Mouse (Mus musculus) gastrocnemius, adult 8-10 months (tissue): Measurements from ENCODE around the gene Aph1a. TPM values are rescaled to one million over a fixed set of nuclear protein-coding genes. Genes with fewer than 3 reads are reported as not detected.
"Not testable (repeated sequence)": the region's sequence is repeated elsewhere in the genome, so short reads cannot be mapped to it uniquely, and the experiment has no call there.

Experiments
- DNase-seq, 2 experiments: peaks; one replicate each; pipeline ENCODE4 v3.0.0; 2022; ENCODE audit warnings: low spot score in 2 of 2
- total RNA-seq, 4 experiments: library from RNA; stranded (reverse); gene quantifications; 2 replicates each; pipeline ENCODE4 v1.2.4; 2022

Gene Aph1a
- total RNA-seq, 4 experiments from 2014 or later, result 44.6 to 48.2 (median 47.8) TPM

DNA sequence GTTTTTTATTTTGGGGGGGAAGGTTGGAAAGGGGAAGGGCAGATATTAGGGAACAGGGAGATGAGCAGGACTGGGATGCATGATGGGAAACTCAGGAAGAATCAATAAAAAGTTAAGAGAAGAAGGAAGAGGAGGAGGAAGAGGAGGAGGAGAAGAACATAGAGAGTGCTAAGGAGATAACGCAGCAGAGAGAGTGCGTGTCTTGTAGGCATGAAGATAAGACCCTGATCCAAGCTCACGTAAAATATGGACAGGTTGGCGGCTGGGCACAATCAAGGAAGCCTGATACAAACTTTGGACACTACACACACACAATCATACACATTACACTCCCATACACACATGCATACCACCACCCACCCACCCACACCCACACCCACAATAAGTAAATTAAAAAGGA, 20.9 kb downstream of the Aph1a start:
- DNase-seq, result no peak

GRCm38 (mm10) chr3:95916760-95917159, 23.0 kb downstream of the Aph1a start:
- no peak for DNase-seq

GRCm38 (mm10) chr3:95920532-95920931, 26.8 kb downstream of the Aph1a start:
- not testable (repeated sequence) for DNase-seq

DNA sequence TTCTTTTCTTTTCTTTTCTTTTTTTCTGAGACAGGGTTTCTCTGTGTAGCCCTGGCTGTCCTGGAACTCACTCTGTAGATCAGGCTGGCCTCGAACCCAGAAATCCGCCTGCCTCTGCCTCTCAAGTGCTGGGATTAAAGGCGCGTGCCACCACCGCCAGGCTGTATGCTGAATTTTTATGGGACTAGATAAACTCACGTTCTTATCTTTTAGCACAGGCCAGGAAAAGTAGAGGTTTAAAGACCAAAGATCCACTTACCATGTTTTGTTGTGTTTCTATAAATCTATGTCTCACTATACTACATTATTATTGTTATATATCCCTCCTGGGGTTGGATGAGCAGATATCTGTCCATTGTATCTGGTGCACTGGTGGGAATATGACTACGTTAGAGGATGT, 29.7 kb downstream of the Aph1a start:
- not testable (repeated sequence) for DNase-seq

GRCm38 (mm10) chr3:95924185-95924584, 30.4 kb downstream of the Aph1a start:
- no peak for DNase-seq

- DNase-seq, result no peak
Observed at GRCm38 (mm10) chr3:95925087-95925486, 31.3 kb downstream of the Aph1a start.

DNA sequence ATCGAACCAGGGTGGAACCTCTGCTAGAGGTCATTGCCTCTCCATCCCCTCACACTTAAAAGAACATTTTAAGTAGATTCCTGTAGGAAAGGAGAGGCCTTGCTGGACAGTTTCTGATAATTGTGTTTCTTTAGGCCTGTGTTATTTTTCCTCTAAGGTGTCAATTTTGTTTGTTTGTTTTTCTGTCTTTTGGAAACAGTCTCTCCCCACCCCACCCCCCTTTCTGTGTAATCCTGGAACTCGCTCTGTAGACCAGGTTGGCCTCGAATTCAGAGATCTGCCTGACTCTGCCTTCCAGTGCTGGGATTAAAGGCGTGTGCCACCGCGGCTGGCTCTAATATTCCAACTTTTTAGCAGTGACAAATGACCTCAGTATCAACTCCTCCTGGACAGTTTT, 34.5 kb downstream of the Aph1a start:
- no peak for DNase-seq

GRCm38 (mm10) chr3:95928658-95929503, 35.1 kb downstream of the Aph1a start, which contains the start of gene Anp32e:
Anp32e (plus strand) TSS chr3:95929246.
- DNase-seq, result peak; percentile 96

GRCm38 (mm10) chr3:95929581-95930470, 36.1 kb downstream of the Aph1a start:
- DNase-seq, result peak; percentile 11 to 22

DNA sequence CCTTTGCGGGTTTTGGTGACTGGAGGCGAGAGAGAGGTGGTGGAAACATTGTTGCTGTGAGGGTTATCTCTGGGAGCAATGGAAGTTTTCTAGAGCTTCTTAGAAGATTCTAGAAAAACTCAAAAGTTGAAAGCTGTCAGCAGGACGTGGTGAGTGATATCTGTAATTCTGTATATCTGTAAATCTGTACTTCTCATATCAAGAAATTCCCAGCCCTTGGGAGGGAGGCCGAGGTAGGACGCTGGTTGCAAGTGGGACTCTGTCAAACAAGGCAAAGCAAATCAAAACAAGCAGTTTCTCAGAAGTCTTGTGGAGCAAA, 36.7 kb downstream of the Aph1a start:
- no peak for DNase-seq

DNA sequence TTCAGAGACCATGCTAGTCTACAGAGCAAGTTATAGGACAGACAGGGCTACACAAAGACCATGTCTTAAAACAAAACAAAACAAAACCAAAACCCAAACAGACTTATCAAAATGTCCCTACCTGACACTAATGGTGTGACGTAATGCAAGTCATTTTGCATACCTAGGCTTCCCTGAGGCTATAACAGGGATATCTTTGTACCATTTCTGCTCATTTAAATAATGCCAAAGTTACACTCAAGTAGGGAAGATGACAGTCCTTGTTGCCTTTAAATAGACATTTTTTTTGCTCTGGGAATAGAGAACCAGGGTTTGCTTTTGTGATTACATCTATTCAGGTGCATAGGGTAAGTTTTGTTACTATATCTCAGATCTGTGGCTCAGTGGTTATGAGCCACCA, 37.7 kb downstream of the Aph1a start:
- DNase-seq, result no peak

DNA sequence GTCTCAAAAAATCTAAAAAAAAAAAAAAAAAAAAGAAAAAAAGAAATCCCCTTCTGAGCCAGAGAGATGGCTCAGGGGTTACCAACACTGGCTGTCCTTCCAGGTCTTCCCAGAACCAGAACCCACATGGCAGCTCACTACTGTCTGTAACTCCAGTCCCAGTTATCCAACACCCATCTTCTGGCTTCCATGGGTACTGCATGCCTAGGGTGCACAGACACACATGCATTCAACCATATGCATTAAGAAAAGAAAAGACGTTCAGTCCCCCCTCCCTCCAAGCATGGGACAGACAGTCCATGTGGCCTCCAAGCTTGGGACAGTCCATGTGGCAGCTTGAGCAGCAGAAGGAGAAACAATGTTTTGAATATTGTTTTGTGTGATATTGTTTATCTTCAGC, 38.4 kb downstream of the Aph1a start:
- no peak for DNase-seq

DNA sequence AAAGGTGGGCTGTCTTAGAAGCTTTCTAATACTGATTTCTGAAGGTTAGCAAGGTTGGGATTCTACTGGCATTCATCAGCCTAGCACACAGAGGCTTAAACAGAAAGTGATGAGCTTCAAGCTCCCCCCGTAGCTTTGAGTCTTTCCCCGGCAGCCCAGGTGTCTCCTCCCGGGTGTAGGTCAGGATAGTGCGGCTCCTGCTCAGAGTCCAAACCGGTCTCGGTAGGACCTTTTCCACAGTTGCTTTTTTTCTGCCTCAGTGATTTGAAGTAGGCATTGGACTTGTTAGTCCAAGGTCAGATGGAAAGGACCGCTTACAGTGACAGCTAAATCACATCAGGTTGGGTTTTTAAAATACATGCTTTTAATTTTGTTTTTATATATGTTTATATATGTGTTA, 38.8 kb downstream of the Aph1a start:
- no peak for DNase-seq

GRCm38 (mm10) chr3:95933111-95933750, 39.5 kb downstream of the Aph1a start:
- DNase-seq, result no peak

DNA sequence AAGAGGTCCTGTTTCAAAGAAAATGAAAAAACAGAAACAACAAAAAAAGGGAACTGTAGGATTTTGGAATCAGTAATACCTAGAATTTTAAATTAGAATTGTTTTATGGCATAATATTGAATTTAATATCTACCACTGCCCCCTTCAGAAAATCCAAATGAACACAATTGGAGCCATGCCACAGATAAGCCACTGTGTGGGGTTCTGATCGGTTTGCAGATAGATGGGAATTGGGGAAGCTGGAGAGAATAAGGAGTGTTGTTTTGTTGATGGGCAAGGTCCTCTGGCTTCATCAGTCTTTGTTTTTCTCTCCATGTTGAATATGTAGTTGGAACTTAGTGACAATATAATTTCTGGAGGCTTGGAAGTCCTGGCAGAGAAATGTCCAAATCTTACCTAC, 40.7 kb downstream of the Aph1a start:
- no peak for DNase-seq

GRCm38 (mm10) chr3:95938217-95938616, 44.4 kb downstream of the Aph1a start:
- no peak for DNase-seq

GRCm38 (mm10) chr3:95938835-95939234, 45.1 kb downstream of the Aph1a start:
- no peak for DNase-seq

DNA sequence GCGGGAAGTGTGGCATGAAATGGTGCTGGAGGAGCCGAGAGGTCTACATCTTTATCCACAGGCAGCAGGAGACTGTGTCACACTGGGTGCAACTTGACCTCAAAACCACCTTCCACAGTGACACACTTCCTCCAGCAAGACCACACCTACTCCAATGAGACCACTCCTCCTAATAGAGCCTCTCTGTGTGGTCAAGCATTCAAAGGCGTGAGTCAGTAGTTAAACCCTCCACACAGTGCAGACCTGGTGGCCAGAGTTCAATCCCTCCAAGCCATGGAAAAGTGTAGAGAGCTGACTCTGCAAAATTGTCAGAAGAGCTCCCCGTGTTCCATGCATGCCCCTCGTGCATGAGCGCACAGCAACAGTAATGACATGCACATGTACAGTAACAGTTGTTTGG, 49.0 kb downstream of the Aph1a start:
- DNase-seq, result no peak

- DNase-seq, result no peak
Observed at GRCm38 (mm10) chr3:95943226-95943625, 49.5 kb downstream of the Aph1a start.

DNA sequence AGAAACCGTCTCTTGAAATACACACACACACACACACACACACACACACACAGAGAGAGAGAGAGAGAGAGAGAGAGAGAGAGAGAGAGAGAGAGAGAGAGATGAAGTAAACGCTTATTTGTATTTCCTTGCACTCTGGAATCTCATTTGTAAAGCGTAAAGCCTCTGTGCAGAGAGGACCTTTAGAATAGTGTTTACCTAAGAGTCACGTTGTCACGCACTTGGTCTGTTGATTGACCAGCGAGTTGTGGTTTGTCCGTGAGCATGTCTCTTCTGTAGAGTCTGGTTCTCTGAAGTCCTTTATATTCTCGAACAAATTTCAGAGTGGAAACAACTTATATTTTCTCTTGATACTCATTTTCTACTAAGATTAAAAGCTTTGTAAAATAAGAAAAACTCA, 51.0 kb downstream of the Aph1a start:
- DNase-seq, result no peak

- peak; percentile 13 to 17 for DNase-seq
Observed at GRCm38 (mm10) chr3:95945731-95946240, 52.0 kb downstream of the Aph1a start.
